ENCODE assay signal across 13 mouse cellular contexts in the genomic region with DNA sequence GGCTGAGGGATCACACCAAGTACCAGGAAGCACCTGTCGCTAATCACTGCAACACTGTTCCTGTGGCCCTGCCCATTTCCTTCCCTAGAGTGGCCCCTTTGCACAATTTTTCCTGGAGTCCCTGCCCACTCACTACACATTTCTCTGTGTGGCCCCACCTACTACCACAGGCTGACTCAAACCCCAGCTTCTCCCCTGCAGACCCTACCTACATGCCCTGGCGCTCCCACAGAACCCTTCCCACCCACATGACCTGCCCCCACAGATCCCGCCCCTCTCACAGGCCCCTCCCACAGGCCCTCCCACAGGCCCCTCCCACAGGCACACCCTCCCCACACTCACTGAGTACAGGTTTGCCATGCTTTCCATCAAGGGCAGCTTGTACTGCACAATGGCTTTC. TPM values are rescaled to one million over a fixed set of nuclear protein-coding genes. Genes with fewer than 3 reads are reported as not detected.
A peak's percentile ranks its signal among the peaks of the same experiment; 100 is the strongest.
DNase-seq lines count a peak whose midpoint lies in the region; ATAC-seq and TF ChIP-seq lines count a peak whose summit lies in the region.
"Had no signal": no experiment of that assay in that cellular context is flagged by ENCODE, and none has a peak within 500 bp of the region (broad histone marks: within the 10 kb centered on the region; RNA-seq: fewer than 3 reads in every experiment).

No protein-coding gene starts in this region.

- H3K36me3 ChIP-seq in limb, embryonic 11.5 days (ENCODE audit: control insufficient read depth, insufficient read depth, low read length): no peaks in the 10 kb centered on the region
- H3K36me3 ChIP-seq in limb, embryonic 10.5 days: no peaks in the 10 kb centered on the region
- H3K36me3 ChIP-seq in MEL (ENCODE audit: control insufficient read depth in 1 of 2, insufficient read depth in 2 of 2, low read length in 2 of 2): peaks cover 0 to 5% of the 10 kb centered on the region in 2 experiments; a peak in 2 of 4 replicates
- H3K36me3 ChIP-seq in intestine, embryonic 15.5 days: no peaks in the 10 kb centered on the region

- no peaks in the 10 kb centered on the region for H3K4me1 ChIP-seq in limb, embryonic 11.5 days (ENCODE audit: control insufficient read depth, insufficient read depth, low read length)
- 0 out of 2 replicates have a peak, but pooled peaks cover 5% of the 10 kb centered on the region for H3K4me1 ChIP-seq in limb, embryonic 10.5 days
- peaks cover 6 to 8% of the 10 kb centered on the region in 2 experiments; a peak in 3 of 4 replicates for H3K4me1 ChIP-seq in MEL (ENCODE audit: control insufficient read depth in 1 of 2, insufficient read depth in 2 of 2, low read length in 2 of 2)
- 0 out of 2 replicates have a peak, but pooled peaks cover 2% of the 10 kb centered on the region for H3K4me1 ChIP-seq in intestine, embryonic 15.5 days (replicated peaks)

- H3K9ac ChIP-seq in limb, embryonic 11.5 days (ENCODE audit: low read length): no peak overlapping the region
- no peak overlapping the region for H3K9ac ChIP-seq in MEL (ENCODE audit: control insufficient read depth, low read depth, low read length, poor library complexity, severe bottlenecking)
- H3K9ac ChIP-seq in intestine, embryonic 15.5 days: no peak overlapping the region
- H3K9ac ChIP-seq: hindbrain, embryonic 14.5 days had no signal

- H3K4me3 ChIP-seq in limb, embryonic 11.5 days (ENCODE audit: low read depth, low read length): no peak overlapping the region
- H3K4me3 ChIP-seq in limb, embryonic 10.5 days: no peak overlapping the region
- H3K4me3 ChIP-seq in MEL (ENCODE audit: control insufficient read depth in 1 of 2, insufficient read depth in 1 of 2, low read depth in 2 of 2, low read length in 2 of 2): no peak overlapping the region
- no peak overlapping the region for H3K4me3 ChIP-seq in intestine, embryonic 15.5 days (replicated peaks)
- H3K4me3 ChIP-seq: gastrocnemius, adult 2 months had no signal

- TF ChIP-seq POLR2A in MEL (IDR thresholded peaks at IDR 0.05; ENCODE audit: control insufficient read depth in 1 of 2, insufficient read depth in 1 of 2, low read depth in 1 of 2, low read length in 2 of 2, poor library complexity in 1 of 2): no peak

- no peak overlapping the region for H3K4me2 ChIP-seq in limb, embryonic 11.5 days (ENCODE audit: low read depth, severe bottlenecking)
- no peak overlapping the region for H3K4me2 ChIP-seq in intestine, embryonic 15.5 days (replicated peaks)
- H3K4me2 ChIP-seq: hindbrain, embryonic 14.5 days had no signal

- no peak for TF ChIP-seq EP300 in MEL (IDR thresholded peaks at IDR 0.05; ENCODE audit: low read depth in 1 of 2, low read length in 2 of 2)

- no peaks in the 10 kb centered on the region for H3K79me2 ChIP-seq in MEL (ENCODE audit: control insufficient read depth, insufficient read depth, low read length, poor library complexity)

- no peaks in the 10 kb centered on the region for H3K27me3 ChIP-seq in limb, embryonic 11.5 days (ENCODE audit: control insufficient read depth, insufficient read depth, low read length)
- no peaks in the 10 kb centered on the region for H3K27me3 ChIP-seq in limb, embryonic 10.5 days (ENCODE audit: low read depth, poor library complexity, severe bottlenecking)
- H3K27me3 ChIP-seq in MEL (ENCODE audit: control insufficient read depth in 1 of 2, insufficient read depth in 2 of 2, low read length in 2 of 2): no peaks in the 10 kb centered on the region
- H3K27me3 ChIP-seq in intestine, embryonic 15.5 days (replicated peaks): no peaks in the 10 kb centered on the region

- 0 out of 2 replicates have a peak, but pooled peaks have one; percentile 29 for ATAC-seq in limb, embryonic 11.5 days (ENCODE audit: insufficient number of reproducible peaks, low FRiP score, low TSS enrichment, low read depth)
- ATAC-seq in intestine, embryonic 15.5 days: peak; percentile 76
- peak; percentile 60 for ATAC-seq in megakaryocyte-erythroid progenitor cell, adult 5-6 weeks (replicated peaks; ENCODE audit: low FRiP score, low TSS enrichment, poor library complexity, severe bottlenecking)
- ATAC-seq in inflammation-experienced regulatory T-cells, adult 6 months: no peak

- DNase-seq in limb, embryonic 11.5 days (ENCODE audit: low spot score): no peak
- no peak for DNase-seq in limb, embryonic 10.5 days (ENCODE audit: low spot score)
- peak; percentile 33 for DNase-seq in MEL (ENCODE audit: low read depth, low spot score)
- no peak for DNase-seq in ovary, adult 18-20 months (ENCODE audit: low spot score)
- no peak for DNase-seq in cerebellum, postnatal 4 days (ENCODE audit: low spot score in 2 of 2)
- DNase-seq: cerebellum, adult 11 months; gastrocnemius, adult 2 months; layer of hippocampus, postnatal 36 days had no signal

- TF ChIP-seq RAD21 in MEL (IDR thresholded peaks at IDR 0.05; ENCODE audit: low read depth, low read length): no peak

- no peak for TF ChIP-seq CTCF in MEL (IDR thresholded peaks at IDR 0.05 in 2 of 3, conservative IDR thresholded peaks at IDR 0.05 in 1 of 3; ENCODE audit: control insufficient read depth in 1 of 3, insufficient read depth in 1 of 3, low read depth in 2 of 3, low read length in 3 of 3, poor library complexity in 1 of 3, severe bottlenecking in 1 of 3)

- H3K27ac ChIP-seq in limb, embryonic 11.5 days (replicated peaks; ENCODE audit: low read depth, low read length): no peak overlapping the region
- no peak overlapping the region for H3K27ac ChIP-seq in limb, embryonic 10.5 days
- no peak overlapping the region for H3K27ac ChIP-seq in MEL (ENCODE audit: control insufficient read depth, low read depth, low read length)
- no peak overlapping the region for H3K27ac ChIP-seq in intestine, embryonic 15.5 days
- H3K27ac ChIP-seq: gastrocnemius, adult 2 months; hindbrain, embryonic 14.5 days had no signal

- no peaks in the 10 kb centered on the region for H3K9me3 ChIP-seq in limb, embryonic 11.5 days (ENCODE audit: control insufficient read depth, low read length)
- H3K9me3 ChIP-seq in limb, embryonic 10.5 days (replicated peaks): no peaks in the 10 kb centered on the region
- H3K9me3 ChIP-seq in MEL (replicated peaks; ENCODE audit: insufficient read depth, low read length): no peaks in the 10 kb centered on the region
- H3K9me3 ChIP-seq in intestine, embryonic 15.5 days: no peaks in the 10 kb centered on the region

- 50% methylated on average over 3 of the region's 3 CpGs for WGBS in limb, embryonic 11.5 days
- WGBS in limb, embryonic 10.5 days: 61% methylated on average over 3 of the region's 3 CpGs
- 47% methylated on average over 3 of the region's 3 CpGs for WGBS in intestine, embryonic 15.5 days

TF ChIP-seq in MEL, 35 proteins besides CTCF, POLR2A, EP300 and RAD21 (continues in another document):
- TF ChIP-seq BHLHE40 (IDR thresholded peaks at IDR 0.05; ENCODE audit: borderline replicate concordance, low read depth, low read length): no peak
- no peak for TF ChIP-seq USF1 (IDR thresholded peaks at IDR 0.05; ENCODE audit: low read depth, low read length)
- TF ChIP-seq TAL1 (IDR thresholded peaks at IDR 0.05; ENCODE audit: low read length): no peak
- no peak for TF ChIP-seq MYB (IDR thresholded peaks at IDR 0.05; ENCODE audit: low read depth, low read length)
- no peak for TF ChIP-seq MYC (IDR thresholded peaks at IDR 0.05; ENCODE audit: low read depth, low read length)
- TF ChIP-seq ELF1 (IDR thresholded peaks at IDR 0.05; ENCODE audit: low read depth, low read length): no peak
- TF ChIP-seq MAZ (IDR thresholded peaks at IDR 0.05; ENCODE audit: low read depth, low read length): no peak
- TF ChIP-seq TCF12 (IDR thresholded peaks at IDR 0.05; ENCODE audit: low read depth, low read length): no peak
- TF ChIP-seq SIN3A (IDR thresholded peaks at IDR 0.05; ENCODE audit: low read length): no peak
- no peak for TF ChIP-seq MEF2A (IDR thresholded peaks at IDR 0.05; ENCODE audit: extremely low read depth, insufficient replicate concordance, low read depth, low read length, poor library complexity, severe bottlenecking)

RNA-seq across cellular contexts. Expression of gene Acsbg2, which starts 13.1 kb away (rescaled TPM):
- not detected in 2 replicates for polyA plus RNA-seq in limb, embryonic 11.5 days (2014; fragmentation: Nextera tagmentation; extraction: Ambion mirVana)
- polyA plus RNA-seq in limb, embryonic 10.5 days (2016; fragmentation: Nextera tagmentation; extraction: Ambion mirVana): not detected in 2 replicates
- not detected in 2 replicates for total RNA-seq in MEL (2012; rRNA removed)
- not detected for polyA plus RNA-seq in MEL (2012; ENCODE audit: insufficient read depth in 1 of 2, insufficient read length in 2 of 2, low read depth in 1 of 2, low replicate concordance in 2 of 2, missing spikeins in 1 of 2)
- polyA plus RNA-seq in intestine, embryonic 15.5 days (2015; fragmentation: Nextera tagmentation; extraction: Ambion mirVana): not detected in 2 replicates
- total RNA-seq in megakaryocyte-erythroid progenitor cell, adult 5-6 weeks (2014; fragmentation: Nextera tagmentation): not detected in 2 replicates
- total RNA-seq in megakaryocyte-erythroid progenitor cell, adult 5-6 weeks (2017): not detected in 2 replicates
- polyA plus RNA-seq in inflammation-experienced regulatory T-cells, adult 6 months (2017; shearing (Covaris generic)): not detected
- total RNA-seq: gastrocnemius, adult 2 months; layer of hippocampus, postnatal 36 days had no signal
- polyA plus RNA-seq: embryonic facial prominence, embryonic 14.5 days; hindbrain, embryonic 14.5 days had no signal

RNA-seq across cellular contexts. Expression of gene 1700061G19Rik, which starts 14.1 kb away (rescaled TPM):
- polyA plus RNA-seq in limb, embryonic 11.5 days (2014; fragmentation: Nextera tagmentation; extraction: Ambion mirVana): 0.40 and 0.50 TPM in 2 replicates
- 0.50 and 0.73 TPM in 2 replicates for polyA plus RNA-seq in limb, embryonic 10.5 days (2016; fragmentation: Nextera tagmentation; extraction: Ambion mirVana)
- 0.26 and 0.27 TPM in 2 replicates for total RNA-seq in MEL (2012; rRNA removed)
- polyA plus RNA-seq in MEL (2012; ENCODE audit: insufficient read depth in 1 of 2, insufficient read length in 2 of 2, low read depth in 1 of 2, low replicate concordance in 2 of 2, missing spikeins in 1 of 2): under 1 TPM in 1 of 2 experiments, not detected in 1; 0.68 TPM
- polyA plus RNA-seq in intestine, embryonic 15.5 days (2015; fragmentation: Nextera tagmentation; extraction: Ambion mirVana): 0.15 and 0.19 TPM in 2 replicates
- not detected in 2 replicates for total RNA-seq in megakaryocyte-erythroid progenitor cell, adult 5-6 weeks (2014; fragmentation: Nextera tagmentation)
- not detected in 2 replicates for total RNA-seq in megakaryocyte-erythroid progenitor cell, adult 5-6 weeks (2017)
- polyA plus RNA-seq in inflammation-experienced regulatory T-cells, adult 6 months (2017; shearing (Covaris generic)): under 1 TPM; 0.21 to 0.57 (median 0.28) TPM
- total RNA-seq: gastrocnemius, adult 2 months had no signal

RNA-seq across cellular contexts. Expression of gene Rfx2, which starts 30.4 kb away (rescaled TPM):
- polyA plus RNA-seq in limb, embryonic 11.5 days (2014; fragmentation: Nextera tagmentation; extraction: Ambion mirVana): 2.7 and 2.9 TPM in 2 replicates
- polyA plus RNA-seq in limb, embryonic 10.5 days (2016; fragmentation: Nextera tagmentation; extraction: Ambion mirVana): 3.2 and 4.5 TPM in 2 replicates
- 7.5 and 8.7 TPM in 2 replicates for total RNA-seq in MEL (2012; rRNA removed)
- 10 to 100 TPM in 1 of 2 experiments, not detected in 1; 29.2 TPM for polyA plus RNA-seq in MEL (2012; ENCODE audit: insufficient read depth in 1 of 2, insufficient read length in 2 of 2, low read depth in 1 of 2, low replicate concordance in 2 of 2, missing spikeins in 1 of 2)
- 3.1 and 4.4 TPM in 2 replicates for polyA plus RNA-seq in intestine, embryonic 15.5 days (2015; fragmentation: Nextera tagmentation; extraction: Ambion mirVana)
- total RNA-seq in megakaryocyte-erythroid progenitor cell, adult 5-6 weeks (2014; fragmentation: Nextera tagmentation): 23.0 and 29.3 TPM in 2 replicates
- 4.7 and 10.5 TPM in 2 replicates for total RNA-seq in megakaryocyte-erythroid progenitor cell, adult 5-6 weeks (2017)
- polyA plus RNA-seq in inflammation-experienced regulatory T-cells, adult 6 months (2017; shearing (Covaris generic)): 1 to 10 TPM in 2 of 3 experiments, under 1 TPM in 1; 0.62 to 3.3 (median 1.5) TPM
